Mouse (Mus musculus): ENCODE data around the gene Ank3. TPM values are rescaled to one million over a fixed set of nuclear protein-coding genes. Genes with fewer than 3 reads are reported as not detected.

The Ank3 gene
- polyA plus RNA-seq, 1 experiment from 2014 or later = 150 TPM

GRCm38 (mm10) chr10:69803135-69803756 lies 404.7 kb downstream of the Ank3 start:
- Histone ChIP-seq H3K27me3 (ENCODE audit: control insufficient read depth, insufficient read depth, low read length) (no peaks in the 10 kb centered on the region), H3K4me3 (replicated peaks; ENCODE audit: low read depth, low read length) (no peak overlapping the region), H3K4me1 (ENCODE audit: control insufficient read depth, insufficient read depth, low read length) (peaks cover 25% of the 10 kb centered on the region), H3K4me2 (ENCODE audit: low read length) (0 out of 2 replicates have a peak overlapping the region, but pooled peaks have one; percentile 13), H3K36me3 (ENCODE audit: control insufficient read depth, insufficient read depth, low read length) (no peaks in the 10 kb centered on the region), H3K27ac (replicated peaks; ENCODE audit: low read depth, low read length) (peak overlapping the region; percentile 78), H3K9ac (replicated peaks; ENCODE audit: low read length) (no peak overlapping the region), H3K9me3 (ENCODE audit: control insufficient read depth, low read length) (no peaks in the 10 kb centered on the region)
- ATAC-seq (ENCODE audit: low FRiP score, low TSS enrichment) = peak; percentile 64; the same call in 1 of the 2 replicates
- peak; percentile 91 for DNase-seq
- 54% methylated on average over 14 of the region's 14 CpGs for WGBS

DNA sequence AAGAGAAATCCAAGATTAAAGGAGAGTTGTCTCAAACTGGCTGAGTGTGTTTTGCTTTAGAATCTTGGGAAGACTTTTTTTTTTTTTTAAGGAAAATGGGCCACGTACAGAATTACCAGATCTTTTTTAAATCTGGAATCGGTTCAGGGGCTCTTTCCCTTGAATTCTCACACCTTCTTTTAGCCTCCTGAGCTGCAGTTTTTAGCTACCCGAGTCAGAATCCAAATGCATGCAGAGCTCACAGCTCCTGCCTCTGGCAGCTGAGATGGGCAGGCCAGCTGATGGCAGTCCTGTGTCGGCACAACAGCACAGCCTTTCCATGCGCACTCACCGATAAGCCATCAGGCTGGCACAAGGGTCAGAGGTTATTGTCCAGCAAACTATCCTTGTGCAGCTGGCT lies 406.0 kb downstream of the Ank3 start:
- DNase-seq (no peak), ATAC-seq (ENCODE audit: low FRiP score, low TSS enrichment) (no peak)
- Histone ChIP-seq H3K36me3 (ENCODE audit: control insufficient read depth, insufficient read depth, low read length) (peaks cover 9% of the 10 kb centered on the region), H3K4me3 (replicated peaks; ENCODE audit: low read depth, low read length) (no peak overlapping the region), H3K27me3 (ENCODE audit: control insufficient read depth, insufficient read depth, low read length) (no peaks in the 10 kb centered on the region), H3K9me3 (ENCODE audit: control insufficient read depth, low read length) (no peaks in the 10 kb centered on the region), H3K4me2 (ENCODE audit: low read length) (no peak overlapping the region), H3K9ac (replicated peaks; ENCODE audit: low read length) (no peak overlapping the region), H3K4me1 (ENCODE audit: control insufficient read depth, insufficient read depth, low read length) (peaks cover 25% of the 10 kb centered on the region), H3K27ac (replicated peaks; ENCODE audit: low read depth, low read length) (0 out of 2 replicates have a peak overlapping the region, but pooled peaks have one; percentile 22)
- 64% methylated on average over 6 of the region's 6 CpGs for WGBS

DNA sequence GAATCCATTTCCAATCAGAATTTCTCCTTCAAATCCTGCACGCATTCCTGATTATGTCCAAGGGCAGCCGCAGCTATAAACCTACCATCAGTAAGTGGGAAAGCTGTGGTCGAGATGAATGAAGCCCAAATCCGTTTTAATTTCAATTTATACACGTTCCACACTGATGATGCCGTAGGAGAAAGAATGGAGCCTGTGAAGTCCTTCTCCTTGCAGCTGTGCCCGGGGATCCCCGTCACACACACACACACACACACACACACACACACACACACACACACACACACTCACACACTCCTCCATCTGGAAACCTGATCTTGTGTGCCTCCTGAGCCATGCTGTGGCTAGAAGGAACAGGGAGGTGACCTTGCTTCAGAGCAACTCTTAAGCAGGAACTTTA lies 412.2 kb downstream of the Ank3 start:
- no peaks in the 10 kb centered on the region for H3K9me3 ChIP-seq (ENCODE audit: control insufficient read depth, low read length)
- no peak overlapping the region for H3K4me3 ChIP-seq (replicated peaks; ENCODE audit: low read depth, low read length)
- H3K4me2 ChIP-seq (ENCODE audit: low read length) = no peak overlapping the region
- ATAC-seq (ENCODE audit: low FRiP score, low TSS enrichment) (no peak), DNase-seq (no peak)
- peaks cover 28% of the 10 kb centered on the region for H3K36me3 ChIP-seq (ENCODE audit: control insufficient read depth, insufficient read depth, low read length)
- no peak overlapping the region for H3K9ac ChIP-seq (replicated peaks; ENCODE audit: low read length)
- no peak overlapping the region for H3K27ac ChIP-seq (replicated peaks; ENCODE audit: low read depth, low read length)
- 60% methylated on average over 8 of the region's 8 CpGs for WGBS
- H3K27me3 ChIP-seq (ENCODE audit: control insufficient read depth, insufficient read depth, low read length) = no peaks in the 10 kb centered on the region
- 0 out of 2 replicates have a peak, but pooled peaks cover 3% of the 10 kb centered on the region for H3K4me1 ChIP-seq (ENCODE audit: control insufficient read depth, insufficient read depth, low read length)

DNA sequence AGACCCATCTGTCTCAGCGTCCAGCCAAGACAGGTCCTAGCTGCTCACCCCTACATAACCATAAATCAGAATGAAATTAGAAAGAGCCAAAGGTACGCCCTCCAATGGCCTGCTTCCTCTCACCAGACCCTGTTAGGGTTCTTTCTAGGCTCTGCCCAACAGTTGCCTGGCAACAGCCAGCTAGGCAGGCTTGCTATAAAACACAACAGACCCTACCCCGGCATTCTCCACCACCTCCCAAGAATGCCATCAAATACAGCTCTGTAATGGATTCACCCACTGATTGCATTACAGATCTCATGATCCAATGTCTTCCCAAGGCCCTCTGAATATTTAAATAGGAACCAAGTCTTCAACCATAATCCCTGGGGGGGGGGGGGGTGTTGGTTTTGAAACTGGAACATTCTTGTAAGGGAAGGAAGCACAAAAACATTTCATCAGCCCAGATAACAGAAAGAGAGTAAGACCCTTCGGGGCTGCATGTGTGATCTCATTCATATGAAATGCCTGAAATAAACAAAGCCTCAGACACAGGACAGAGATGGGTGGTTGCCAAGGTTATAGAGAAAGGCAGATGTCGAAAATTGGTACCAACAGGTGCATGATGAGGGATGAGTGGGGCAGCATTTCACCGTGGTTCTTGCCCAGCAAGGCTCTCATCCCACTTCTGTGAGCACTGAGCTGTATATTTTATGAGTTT lies 415.4 kb downstream of the Ank3 start:
- ATAC-seq (ENCODE audit: low FRiP score, low TSS enrichment) = no peak
- Histone ChIP-seq H3K4me2 (ENCODE audit: low read length) (no peak overlapping the region), H3K4me1 (ENCODE audit: control insufficient read depth, insufficient read depth, low read length) (0 out of 2 replicates have a peak, but pooled peaks cover 6% of the 10 kb centered on the region), H3K27me3 (ENCODE audit: control insufficient read depth, insufficient read depth, low read length) (no peaks in the 10 kb centered on the region), H3K9me3 (ENCODE audit: control insufficient read depth, low read length) (no peaks in the 10 kb centered on the region), H3K9ac (replicated peaks; ENCODE audit: low read length) (no peak overlapping the region), H3K36me3 (ENCODE audit: control insufficient read depth, insufficient read depth, low read length) (peaks cover 30% of the 10 kb centered on the region), H3K4me3 (replicated peaks; ENCODE audit: low read depth, low read length) (no peak overlapping the region), H3K27ac (replicated peaks; ENCODE audit: low read depth, low read length) (no peak overlapping the region)
- no peak for DNase-seq
- 59% methylated on average over 6 of the region's 6 CpGs for WGBS

DNA sequence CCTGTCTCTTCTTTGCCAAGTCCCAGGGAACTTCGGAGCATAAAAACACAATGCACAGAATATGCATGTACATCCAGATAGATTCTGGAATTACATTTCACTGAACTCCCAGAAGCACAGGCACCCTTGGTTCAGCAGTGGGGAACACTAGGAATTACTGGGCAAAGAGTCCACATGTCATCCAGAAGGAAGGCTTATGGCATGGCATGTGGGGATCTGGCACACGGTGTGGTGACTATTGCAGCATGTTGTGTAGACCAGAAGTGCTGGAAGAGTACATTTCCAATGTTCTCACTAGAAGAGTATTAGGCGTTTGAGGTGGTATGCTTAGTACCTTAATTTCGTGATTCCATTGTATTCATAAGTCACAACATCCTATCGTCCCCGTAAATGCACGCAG lies 422.7 kb downstream of the Ank3 start:
- H3K4me2 ChIP-seq (ENCODE audit: low read length) = no peak overlapping the region
- WGBS = 98% methylated on average over 7 of the region's 7 CpGs
- ATAC-seq (ENCODE audit: low FRiP score, low TSS enrichment) (no peak), DNase-seq (no peak)
- no peak overlapping the region for H3K9ac ChIP-seq (replicated peaks; ENCODE audit: low read length)
- no peak overlapping the region for H3K27ac ChIP-seq (replicated peaks; ENCODE audit: low read depth, low read length)
- H3K4me1 ChIP-seq (ENCODE audit: control insufficient read depth, insufficient read depth, low read length) = peaks cover 7% of the 10 kb centered on the region; the same call in 1 of the 2 replicates
- peaks cover 45% of the 10 kb centered on the region for H3K36me3 ChIP-seq (ENCODE audit: control insufficient read depth, insufficient read depth, low read length)
- H3K27me3 ChIP-seq (ENCODE audit: control insufficient read depth, insufficient read depth, low read length) = no peaks in the 10 kb centered on the region
- H3K4me3 ChIP-seq (replicated peaks; ENCODE audit: low read depth, low read length) = no peak overlapping the region
- no peaks in the 10 kb centered on the region for H3K9me3 ChIP-seq (ENCODE audit: control insufficient read depth, low read length)

GRCm38 (mm10) chr10:69828770-69829169 lies 430.2 kb downstream of the Ank3 start:
- Histone ChIP-seq H3K4me1 (ENCODE audit: control insufficient read depth, insufficient read depth, low read length) (no peaks in the 10 kb centered on the region), H3K9me3 (ENCODE audit: control insufficient read depth, low read length) (no peaks in the 10 kb centered on the region), H3K27me3 (ENCODE audit: control insufficient read depth, insufficient read depth, low read length) (no peaks in the 10 kb centered on the region), H3K36me3 (ENCODE audit: control insufficient read depth, insufficient read depth, low read length) (peaks cover 24% of the 10 kb centered on the region), H3K4me3 (replicated peaks; ENCODE audit: low read depth, low read length) (no peak overlapping the region), H3K27ac (replicated peaks; ENCODE audit: low read depth, low read length) (no peak overlapping the region), H3K9ac (replicated peaks; ENCODE audit: low read length) (no peak overlapping the region), H3K4me2 (ENCODE audit: low read length) (no peak overlapping the region)
- DNase-seq (no peak), ATAC-seq (ENCODE audit: low FRiP score, low TSS enrichment) (no peak)
- 87% methylated on average over 2 of the region's 2 CpGs for WGBS

DNA sequence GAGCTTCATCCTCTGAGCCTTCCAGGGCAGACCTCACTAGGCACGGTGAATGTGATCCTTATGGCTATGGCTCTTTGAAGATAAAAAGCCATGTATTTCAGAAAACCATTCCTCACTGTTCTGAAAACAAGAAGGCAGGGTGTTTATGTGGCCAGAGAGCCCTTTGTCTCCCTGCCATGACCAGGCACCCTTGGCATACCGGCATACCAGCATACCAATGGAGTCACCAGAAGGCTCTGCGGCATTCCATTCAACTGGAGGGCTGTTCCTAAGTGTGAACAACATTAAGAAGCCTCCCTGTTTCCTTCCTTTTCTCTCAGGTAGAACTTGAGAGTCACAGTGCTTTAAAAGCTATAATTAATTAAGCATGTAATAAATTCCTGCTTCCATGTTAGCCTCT lies 430.7 kb downstream of the Ank3 start:
- Histone ChIP-seq H3K9ac (replicated peaks; ENCODE audit: low read length) (no peak overlapping the region), H3K4me2 (ENCODE audit: low read length) (no peak overlapping the region), H3K4me1 (ENCODE audit: control insufficient read depth, insufficient read depth, low read length) (no peaks in the 10 kb centered on the region), H3K27me3 (ENCODE audit: control insufficient read depth, insufficient read depth, low read length) (no peaks in the 10 kb centered on the region), H3K4me3 (replicated peaks; ENCODE audit: low read depth, low read length) (no peak overlapping the region), H3K9me3 (ENCODE audit: control insufficient read depth, low read length) (no peaks in the 10 kb centered on the region), H3K27ac (replicated peaks; ENCODE audit: low read depth, low read length) (no peak overlapping the region), H3K36me3 (ENCODE audit: control insufficient read depth, insufficient read depth, low read length) (peaks cover 21% of the 10 kb centered on the region)
- 86% methylated on average over 3 of the region's 3 CpGs for WGBS
- DNase-seq = no peak
- no peak for ATAC-seq (ENCODE audit: low FRiP score, low TSS enrichment)

DNA sequence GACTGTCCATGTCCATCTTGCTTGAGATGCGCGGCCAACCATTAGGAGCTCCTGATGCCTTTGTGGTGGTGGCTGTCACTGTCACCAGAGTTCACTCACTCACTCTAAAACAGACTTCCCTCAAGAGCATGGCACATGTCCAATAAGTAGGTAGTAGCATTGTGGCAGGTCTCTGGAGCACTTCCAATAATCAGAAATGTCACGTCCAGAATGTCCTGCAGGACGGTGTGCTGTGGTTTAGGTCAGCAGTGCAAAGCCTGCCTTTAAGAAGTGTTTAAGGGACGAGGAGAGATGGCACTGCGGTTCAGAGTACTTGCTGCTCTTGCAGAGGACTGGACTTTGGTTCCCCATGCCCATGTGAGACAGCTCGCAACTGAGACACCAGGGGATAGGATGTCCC lies 433.0 kb downstream of the Ank3 start:
- H3K4me2 ChIP-seq (ENCODE audit: low read length) = no peak overlapping the region
- no peaks in the 10 kb centered on the region for H3K27me3 ChIP-seq (ENCODE audit: control insufficient read depth, insufficient read depth, low read length)
- H3K4me1 ChIP-seq (ENCODE audit: control insufficient read depth, insufficient read depth, low read length) = no peaks in the 10 kb centered on the region
- H3K9ac ChIP-seq (replicated peaks; ENCODE audit: low read length) = no peak overlapping the region
- H3K9me3 ChIP-seq (ENCODE audit: control insufficient read depth, low read length) = no peaks in the 10 kb centered on the region
- peaks cover 10% of the 10 kb centered on the region; the same call in 1 of the 2 replicates for H3K36me3 ChIP-seq (ENCODE audit: control insufficient read depth, insufficient read depth, low read length)
- DNase-seq = no peak
- 86% methylated on average over 7 of the region's 7 CpGs for WGBS
- no peak overlapping the region for H3K27ac ChIP-seq (replicated peaks; ENCODE audit: low read depth, low read length)
- H3K4me3 ChIP-seq (replicated peaks; ENCODE audit: low read depth, low read length) = no peak overlapping the region
- ATAC-seq (ENCODE audit: low FRiP score, low TSS enrichment) = no peak

GRCm38 (mm10) chr10:69832241-69832640 lies 433.7 kb downstream of the Ank3 start:
- Histone ChIP-seq H3K4me1 (ENCODE audit: control insufficient read depth, insufficient read depth, low read length) (no peaks in the 10 kb centered on the region), H3K27ac (replicated peaks; ENCODE audit: low read depth, low read length) (no peak overlapping the region)
- 73% methylated on average over 4 of the region's 4 CpGs for WGBS

More at GRCm38 (mm10) chr10:69832241-69832640, 433.7 kb downstream of the Ank3 start:
- H3K4me3 ChIP-seq (replicated peaks; ENCODE audit: low read depth, low read length) = no peak overlapping the region
- no peak overlapping the region for H3K9ac ChIP-seq (replicated peaks; ENCODE audit: low read length)
- DNase-seq (no peak), ATAC-seq (ENCODE audit: low FRiP score, low TSS enrichment) (no peak)
- H3K27me3 ChIP-seq (ENCODE audit: control insufficient read depth, insufficient read depth, low read length) = no peaks in the 10 kb centered on the region
- peaks cover 10% of the 10 kb centered on the region; the same call in 1 of the 2 replicates for H3K36me3 ChIP-seq (ENCODE audit: control insufficient read depth, insufficient read depth, low read length)
- H3K4me2 ChIP-seq (ENCODE audit: low read length) = no peak overlapping the region
- no peaks in the 10 kb centered on the region for H3K9me3 ChIP-seq (ENCODE audit: control insufficient read depth, low read length)

All from midbrain, embryonic 14.5 days (tissue).